Mouse (Mus musculus) hindbrain, embryonic 12.5 days (tissue): ENCODE measurements around the gene Slc8a1. TPM values are rescaled to one million over a fixed set of nuclear protein-coding genes. Genes with fewer than 3 reads are reported as not detected.

ENCODE experiments used
- ATAC-seq: fragments of 200-750 bp; cut with Nextera tagmentation; 2 replicates; pipeline ENCODE4 v1.8.0; 2017; ENCODE audit warnings: moderate TSS enrichment; ENCODE audit not compliant: low FRiP score
- H3K27ac ChIP-seq: fragments of 300-500 bp; sonication (generic); 2 replicates; pipeline ENCODE4 v1.5.1; 2016; ENCODE audit warnings: mild to moderate bottlenecking
- H3K27me3 ChIP-seq: fragments of 300-500 bp; sonication (generic); 2 replicates; pipeline ENCODE4 v1.6.1; 2016; ENCODE audit warnings: mild to moderate bottlenecking
- H3K36me3 ChIP-seq: fragments of 300-500 bp; sonication (generic); 2 replicates; pipeline ENCODE4 v1.6.1; 2016; ENCODE audit warnings: mild to moderate bottlenecking
- H3K4me1 ChIP-seq: fragments of 300-500 bp; sonication (generic); 2 replicates; pipeline ENCODE4 v1.6.1; 2016
- H3K4me2 ChIP-seq: fragments of 300-500 bp; sonication (generic); replicated peaks from 2 replicates; pipeline ENCODE4 v1.6.1; 2016; ENCODE audit warnings: mild to moderate bottlenecking
- H3K4me3 ChIP-seq: fragments of 300-500 bp; sonication (generic); 2 replicates; pipeline ENCODE4 v1.5.1; 2016; ENCODE audit warnings: mild to moderate bottlenecking
- H3K9ac ChIP-seq: fragments of 300-500 bp; sonication (generic); 2 replicates; pipeline ENCODE4 v1.6.1; 2016; ENCODE audit warnings: mild to moderate bottlenecking, moderate library complexity
- H3K9me3 ChIP-seq: fragments of 300-500 bp; sonication (generic); replicated peaks from 2 replicates; pipeline ENCODE4 v1.6.1; 2016; ENCODE audit warnings: mild to moderate bottlenecking
- WGBS: fragments of 180-500 bp; shearing (Covaris S2); methylation state at CpG from one replicate; pipeline ENCODE4 v1.1.7; 2016; 5-methylcytosine and 5-hydroxymethylcytosine counted together
- polyA plus RNA-seq: library from polyadenylated mRNA; unstranded; fragments of >200 nt; fragmentation: Nextera tagmentation; extraction: Ambion mirVana; gene quantifications from 2 replicates; pipeline ENCODE4 v1.2.1, GENCODE M21; 2016

The Slc8a1 gene
- polyA plus RNA-seq, 1 experiment from 2014 or later = 9.0 TPM

DNA sequence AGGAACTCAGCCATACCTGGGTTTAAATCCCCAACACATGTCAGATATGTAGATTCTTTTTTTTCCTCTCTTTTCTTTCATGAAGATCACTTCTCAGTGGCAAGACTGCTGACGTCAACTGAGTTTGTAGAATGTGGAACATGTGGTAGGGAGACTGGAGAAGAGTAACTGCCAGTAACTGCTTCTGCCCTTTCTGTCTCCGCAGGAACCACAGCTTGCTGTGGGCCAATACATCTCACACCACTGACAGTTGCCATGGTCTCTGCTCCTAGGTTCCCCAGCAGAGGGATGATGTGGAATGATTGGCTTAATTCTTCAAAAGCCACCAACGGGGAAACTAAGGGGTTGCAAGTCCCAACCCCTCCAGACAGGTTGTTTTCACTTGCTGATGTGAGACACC, 33.4 kb downstream of the Slc8a1 start:
- no peak overlapping the region for H3K4me3 ChIP-seq
- H3K27ac ChIP-seq = no peak overlapping the region
- H3K4me1 ChIP-seq = no peaks in the 10 kb centered on the region
- H3K4me2 ChIP-seq = no peak overlapping the region
- WGBS = 53% methylated on average over 3 of the region's 3 CpGs
- H3K9me3 ChIP-seq = no peaks in the 10 kb centered on the region
- no peak overlapping the region for H3K9ac ChIP-seq
- H3K36me3 ChIP-seq = no peaks in the 10 kb centered on the region
- ATAC-seq = no peak
- no peaks in the 10 kb centered on the region for H3K27me3 ChIP-seq

DNA sequence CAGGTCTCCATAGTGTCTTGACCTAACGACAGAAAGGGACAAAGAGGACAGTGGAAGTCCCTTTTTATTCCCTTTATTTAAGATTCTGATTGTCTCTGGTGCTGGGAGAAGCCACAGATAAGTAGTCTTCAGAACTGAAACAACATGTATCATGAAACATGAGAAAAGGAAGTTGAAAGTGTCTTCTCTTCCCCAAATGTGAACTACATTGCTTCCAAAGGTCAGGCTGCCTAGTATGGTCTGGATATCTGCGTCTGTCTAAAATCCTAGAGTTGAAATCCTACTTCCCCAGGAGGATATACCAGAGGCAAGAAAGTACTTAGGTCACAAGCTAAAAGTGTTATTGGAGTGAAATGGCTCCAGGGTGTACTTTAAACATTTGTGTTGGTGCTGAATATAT, 34.9 kb downstream of the Slc8a1 start:
- ATAC-seq = no peak
- no peaks in the 10 kb centered on the region for H3K27me3 ChIP-seq
- H3K4me2 ChIP-seq = no peak overlapping the region
- no peak overlapping the region for H3K27ac ChIP-seq
- H3K9ac ChIP-seq = no peak overlapping the region
- no peaks in the 10 kb centered on the region for H3K36me3 ChIP-seq
- 71% methylated on average over 2 of the region's 2 CpGs for WGBS
- 0 out of 2 replicates have a peak, but pooled peaks cover 3% of the 10 kb centered on the region for H3K4me1 ChIP-seq
- H3K9me3 ChIP-seq = no peaks in the 10 kb centered on the region
- no peak overlapping the region for H3K4me3 ChIP-seq

DNA sequence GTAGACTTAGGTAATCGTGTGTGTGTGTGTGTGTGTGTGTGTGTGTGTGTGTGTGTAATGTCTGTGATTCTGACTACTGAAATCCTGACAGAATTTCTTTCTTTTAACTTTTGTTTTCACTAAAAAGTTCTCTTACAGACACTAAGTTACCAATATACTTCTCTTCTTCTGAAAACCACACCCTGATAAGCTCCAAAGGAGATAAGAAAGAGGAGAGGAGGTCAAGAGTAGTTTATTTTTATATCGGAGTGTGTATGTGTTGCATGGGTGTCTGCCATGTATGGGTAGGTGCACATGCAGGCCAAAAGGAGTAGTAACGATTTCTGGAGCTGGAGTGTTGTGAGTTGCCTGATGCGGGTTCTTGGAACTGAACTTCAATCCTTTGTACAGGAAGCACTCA, 36.5 kb downstream of the Slc8a1 start:
- no peak overlapping the region for H3K4me2 ChIP-seq
- H3K9ac ChIP-seq = no peak overlapping the region
- no peaks in the 10 kb centered on the region for H3K27me3 ChIP-seq
- ATAC-seq = no peak
- H3K4me1 ChIP-seq = 0 out of 2 replicates have a peak, but pooled peaks cover 3% of the 10 kb centered on the region
- no peaks in the 10 kb centered on the region for H3K9me3 ChIP-seq
- no peaks in the 10 kb centered on the region for H3K36me3 ChIP-seq
- no peak overlapping the region for H3K27ac ChIP-seq
- H3K4me3 ChIP-seq = no peak overlapping the region
- WGBS = 90% methylated on average over 4 of the region's 4 CpGs

- H3K4me2 ChIP-seq = no peak overlapping the region
- ATAC-seq = peak; percentile 46; the same call in 1 of the 2 replicates
- 54% methylated on average over 10 of the region's 10 CpGs for WGBS
These were observed 39.4 kb downstream of the Slc8a1 start for GRCm38 (mm10) chr17:81698789-81699188.

DNA sequence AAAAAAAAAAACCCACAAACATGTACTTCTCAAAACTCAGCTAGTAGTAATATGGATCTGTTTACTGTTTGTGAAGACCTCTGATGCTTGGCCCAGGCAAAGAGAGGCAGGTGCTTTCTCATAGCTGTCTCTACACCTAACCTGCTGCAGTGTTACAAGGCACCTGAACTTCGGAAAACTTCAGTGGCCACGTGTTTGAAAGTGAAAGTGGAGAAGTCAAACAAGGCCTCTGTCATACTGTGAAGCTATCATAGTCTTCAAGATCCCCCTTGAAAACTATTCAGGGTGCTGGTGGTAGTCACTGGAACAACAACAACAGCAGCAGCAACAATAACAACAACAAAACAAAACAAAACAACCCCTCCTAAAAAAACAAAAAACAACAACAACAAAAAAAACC, 40.5 kb downstream of the Slc8a1 start:
- Histone ChIP-seq H3K36me3 (no peaks in the 10 kb centered on the region), H3K9ac (no peak overlapping the region), H3K27me3 (no peaks in the 10 kb centered on the region), H3K27ac (no peak overlapping the region), H3K4me2 (no peak overlapping the region), H3K4me3 (no peak overlapping the region), H3K4me1 (0 out of 2 replicates have a peak, but pooled peaks cover 3% of the 10 kb centered on the region), H3K9me3 (no peaks in the 10 kb centered on the region)
- ATAC-seq = no peak
- 60% methylated on average over 2 of the region's 2 CpGs for WGBS

More at GRCm38 (mm10) chr17:81698789-81699188, 39.4 kb downstream of the Slc8a1 start:
- Histone ChIP-seq H3K4me1 (0 out of 2 replicates have a peak, but pooled peaks cover 3% of the 10 kb centered on the region), H3K36me3 (no peaks in the 10 kb centered on the region), H3K4me3 (no peak overlapping the region), H3K9ac (no peak overlapping the region), H3K27ac (no peak overlapping the region), H3K9me3 (no peaks in the 10 kb centered on the region), H3K27me3 (no peaks in the 10 kb centered on the region)

DNA sequence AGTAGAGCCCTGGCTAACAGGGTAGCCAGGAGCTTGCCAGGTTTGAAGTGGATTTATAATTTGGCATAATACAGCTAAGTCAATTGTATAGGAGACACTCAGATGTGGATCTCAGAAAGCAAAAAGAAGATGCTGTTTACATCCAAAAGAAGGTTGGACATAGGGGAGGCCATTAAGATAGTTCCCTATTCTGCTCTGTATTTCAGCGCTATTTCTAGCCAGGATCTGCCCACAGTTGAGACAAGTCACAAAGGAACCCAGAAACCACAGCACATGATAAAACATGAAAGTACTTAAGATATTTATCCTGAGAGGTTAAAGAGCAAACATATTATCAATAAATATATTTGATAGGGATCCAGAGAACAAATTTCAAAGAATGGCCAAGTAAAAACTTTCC, 43.2 kb downstream of the Slc8a1 start:
- no peak for ATAC-seq

GRCm38 (mm10) chr17:81679616-81680015, 58.6 kb downstream of the Slc8a1 start:
- no peak overlapping the region for H3K9ac ChIP-seq
- no peak overlapping the region for H3K4me2 ChIP-seq
- no peaks in the 10 kb centered on the region for H3K36me3 ChIP-seq
- H3K27ac ChIP-seq = no peak overlapping the region
- H3K27me3 ChIP-seq = no peaks in the 10 kb centered on the region
- ATAC-seq = no peak
- H3K4me3 ChIP-seq = no peak overlapping the region
- H3K9me3 ChIP-seq = no peaks in the 10 kb centered on the region
- no peaks in the 10 kb centered on the region for H3K4me1 ChIP-seq

More for the DNA sequence above, 43.2 kb downstream of the Slc8a1 start:
- H3K36me3 ChIP-seq = no peaks in the 10 kb centered on the region
- H3K27ac ChIP-seq = no peak overlapping the region
- 0 out of 2 replicates have a peak, but pooled peaks cover 3% of the 10 kb centered on the region for H3K4me1 ChIP-seq
- no peak overlapping the region for H3K4me2 ChIP-seq
- no peaks in the 10 kb centered on the region for H3K27me3 ChIP-seq
- no peak overlapping the region for H3K9ac ChIP-seq
- H3K4me3 ChIP-seq = no peak overlapping the region
- no peaks in the 10 kb centered on the region for H3K9me3 ChIP-seq
- WGBS = 94% methylated on average over 1 of the region's 1 CpGs

DNA sequence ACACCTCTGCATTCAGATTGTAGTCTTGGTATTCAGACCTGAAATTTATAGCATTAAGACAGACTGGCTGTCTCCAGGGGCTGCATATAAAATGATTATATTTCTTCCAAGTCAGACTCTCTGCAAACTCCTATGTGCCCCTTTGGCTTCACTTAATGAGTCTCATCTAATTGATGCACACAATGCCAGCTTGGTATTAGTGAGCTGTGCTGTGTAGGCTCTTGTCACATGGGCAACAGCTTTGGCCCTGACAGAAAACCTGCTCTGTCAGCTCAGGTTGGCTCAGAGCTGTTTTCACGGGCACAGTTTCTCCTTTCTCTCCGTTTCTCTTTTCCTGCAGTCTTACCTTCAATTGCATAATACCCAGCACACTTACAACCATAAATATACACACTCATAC, 60.7 kb downstream of the Slc8a1 start:
- Histone ChIP-seq H3K27ac (no peak overlapping the region), H3K4me1 (no peaks in the 10 kb centered on the region), H3K27me3 (peaks cover 6% of the 10 kb centered on the region), H3K4me2 (no peak overlapping the region), H3K9me3 (no peaks in the 10 kb centered on the region), H3K36me3 (no peaks in the 10 kb centered on the region), H3K9ac (no peak overlapping the region), H3K4me3 (no peak overlapping the region)
- no peak for ATAC-seq
- WGBS = 75% methylated on average over 2 of the region's 2 CpGs

DNA sequence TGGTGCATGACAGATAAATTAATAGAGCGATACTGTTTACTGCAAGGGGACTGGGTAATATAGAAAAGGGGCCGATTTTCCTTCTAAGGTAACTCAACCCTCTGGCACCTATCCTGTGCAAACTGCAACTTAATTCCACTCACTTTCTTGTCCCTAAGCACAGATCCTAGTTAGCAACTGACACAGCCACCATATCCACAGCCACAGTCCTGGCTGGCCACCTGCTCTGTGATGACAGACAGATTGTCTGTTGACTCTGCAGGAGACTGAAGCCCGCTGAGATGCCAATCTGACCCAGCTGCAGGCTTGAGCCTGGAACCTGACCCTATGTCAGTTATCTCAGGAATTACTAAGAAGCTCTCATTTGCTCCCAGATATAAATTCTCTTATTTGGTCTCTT, 62.0 kb downstream of the Slc8a1 start:
- Histone ChIP-seq H3K9ac (no peak overlapping the region), H3K4me1 (peaks cover 2% of the 10 kb centered on the region; the same call in 1 of the 2 replicates), H3K4me2 (no peak overlapping the region), H3K27ac (no peak overlapping the region), H3K36me3 (no peaks in the 10 kb centered on the region), H3K4me3 (no peak overlapping the region), H3K9me3 (no peaks in the 10 kb centered on the region), H3K27me3 (peaks cover 19% of the 10 kb centered on the region)
- WGBS = 55% methylated on average over 3 of the region's 3 CpGs
- no peak for ATAC-seq

- ATAC-seq = no peak
- Histone ChIP-seq H3K4me3 (no peak overlapping the region), H3K36me3 (no peaks in the 10 kb centered on the region), H3K4me2 (peak overlapping the region; percentile 86), H3K27me3 (peaks cover 22% of the 10 kb centered on the region), H3K27ac (no peak overlapping the region), H3K9me3 (no peaks in the 10 kb centered on the region), H3K9ac (no peak overlapping the region), H3K4me1 (peaks cover 20% of the 10 kb centered on the region)
- WGBS = 9% methylated on average over 5 of the region's 5 CpGs
These were observed 66.9 kb downstream of the Slc8a1 start for GRCm38 (mm10) chr17:81671245-81671644.

GRCm38 (mm10) chr17:81669816-81670691, 68.1 kb downstream of the Slc8a1 start:
- H3K27ac ChIP-seq = peak overlapping the region; percentile 95
- H3K9ac ChIP-seq = peak overlapping the region; percentile 85
- peak overlapping the region; percentile 71 for H3K4me3 ChIP-seq
- no peaks in the 10 kb centered on the region for H3K9me3 ChIP-seq
- peaks cover 20% of the 10 kb centered on the region for H3K4me1 ChIP-seq
- H3K36me3 ChIP-seq = no peaks in the 10 kb centered on the region
- 0% methylated on average over 42 of the region's 84 CpGs for WGBS
- peak; percentile 77 for ATAC-seq
- peak overlapping the region; percentile 86 for H3K4me2 ChIP-seq
- H3K27me3 ChIP-seq = peaks cover 22% of the 10 kb centered on the region

- H3K4me1 ChIP-seq = peaks cover 20% of the 10 kb centered on the region
- peak; percentile 93 for ATAC-seq
- peak overlapping the region; percentile 95 for H3K27ac ChIP-seq
- H3K27me3 ChIP-seq = peaks cover 22% of the 10 kb centered on the region
- H3K4me3 ChIP-seq = peak overlapping the region; percentile 71
- 2% methylated on average over 22 of the region's 22 CpGs for WGBS
- H3K9me3 ChIP-seq = no peaks in the 10 kb centered on the region
- H3K36me3 ChIP-seq = no peaks in the 10 kb centered on the region
- H3K9ac ChIP-seq = peak overlapping the region; percentile 85
- H3K4me2 ChIP-seq = peak overlapping the region; percentile 86
These were observed 68.9 kb downstream of the Slc8a1 start for GRCm38 (mm10) chr17:81669062-81669815.
